Mouse (Mus musculus) heart, embryonic 16.5 days (tissue): ENCODE measurements around the gene Flt3l. TPM values are rescaled to one million over a fixed set of nuclear protein-coding genes. Genes with fewer than 3 reads are reported as not detected.
A peak's percentile ranks its signal among the peaks of the same experiment; 100 is the strongest.

Experiments
- ATAC-seq: fragments of 200-750 bp; cut with Nextera tagmentation; replicated peaks from 2 replicates; pipeline ENCODE4 v1.8.0; 2017; ENCODE audit warnings: moderate number of reproducible peaks; ENCODE audit not compliant: insufficient read depth, low FRiP score; ENCODE audit errors: extremely low read depth
- H3K27ac ChIP-seq: fragments of 300-500 bp; sonication (generic); 2 replicates; pipeline ENCODE4 v1.5.1; 2014; ENCODE audit warnings: mild to moderate bottlenecking, low read length, control low read depth, moderate library complexity
- H3K27me3 ChIP-seq: fragments of 300-500 bp; sonication (generic); 2 replicates; pipeline ENCODE4 v1.6.1; 2014; ENCODE audit warnings: low read length, mixed read lengths; ENCODE audit not compliant: control insufficient read depth, insufficient read depth
- H3K36me3 ChIP-seq: fragments of 300-500 bp; sonication (generic); 2 replicates; pipeline ENCODE4 v1.6.1; 2014; ENCODE audit not compliant: control insufficient read depth, insufficient read depth
- H3K4me1 ChIP-seq: fragments of 300-500 bp; sonication (generic); 2 replicates; pipeline ENCODE4 v1.6.1; 2014; ENCODE audit warnings: low read length, mixed read lengths; ENCODE audit not compliant: control insufficient read depth, insufficient read depth
- H3K4me2 ChIP-seq: fragments of 300-500 bp; sonication (generic); 2 replicates; pipeline ENCODE4 v1.6.1; 2014; ENCODE audit warnings: low read depth, mild to moderate bottlenecking, control low read depth, low read length
- H3K4me3 ChIP-seq: fragments of 300-500 bp; sonication (generic); 2 replicates; pipeline ENCODE4 v1.5.1; 2014; ENCODE audit warnings: mild to moderate bottlenecking, control low read depth, low read length
- H3K9ac ChIP-seq: fragments of 300-500 bp; sonication (generic); 2 replicates; pipeline ENCODE4 v1.6.1; 2014; ENCODE audit warnings: low read length, control low read depth
- H3K9me3 ChIP-seq: fragments of 300-500 bp; sonication (generic); replicated peaks from 2 replicates; pipeline ENCODE4 v1.6.1; 2016; ENCODE audit warnings: low read length; ENCODE audit not compliant: control insufficient read depth
- WGBS: fragments of 180-500 bp; shearing (Covaris S2); extraction: QIAGEN DNeasy Blood & Tissue Kit; methylation state at CpG from one replicate; pipeline ENCODE4 v1.1.7; 2014; 5-methylcytosine and 5-hydroxymethylcytosine counted together
- polyA plus RNA-seq: library from polyadenylated mRNA; unstranded; fragments of >200 nt; fragmentation: Nextera tagmentation; extraction: Ambion mirVana; gene quantifications from 2 replicates; pipeline ENCODE4 v1.2.1, GENCODE M21; 2015

The Flt3l gene
- polyA plus RNA-seq, 1 experiment from 2014 or later = 2.8 TPM

DNA sequence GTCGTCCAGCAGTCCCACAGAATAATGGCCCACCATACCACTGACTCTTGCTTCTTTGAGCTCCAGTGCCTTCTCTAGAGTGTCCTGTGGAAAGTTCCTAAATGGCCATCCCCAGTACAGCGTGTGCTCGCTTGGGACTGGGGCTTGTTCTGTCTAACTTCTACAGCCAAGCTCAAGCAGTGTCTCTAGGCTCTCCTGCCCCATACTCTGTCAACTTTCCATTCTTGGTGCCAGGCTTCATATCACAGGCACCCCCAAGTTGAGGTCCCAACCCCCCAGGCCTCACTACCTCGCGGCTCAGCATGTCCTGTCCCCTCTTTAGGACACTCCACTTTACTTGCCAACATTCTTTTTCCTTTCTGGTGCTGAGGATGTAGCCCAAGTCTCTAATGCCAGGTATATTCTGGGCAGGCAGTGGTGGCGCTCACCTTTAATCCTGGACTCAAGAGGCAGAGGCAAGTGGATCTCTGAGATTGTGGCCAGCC, 24.1 kb upstream of the Flt3l start:
- Histone ChIP-seq H3K4me1 (peaks cover 8% of the 10 kb centered on the region), H3K4me2 (no peak overlapping the region), H3K9me3 (no peaks in the 10 kb centered on the region), H3K27ac (no peak overlapping the region), H3K27me3 (peaks cover 27% of the 10 kb centered on the region), H3K36me3 (peaks cover 6% of the 10 kb centered on the region; the same call in 1 of the 2 replicates), H3K4me3 (no peak overlapping the region), H3K9ac (no peak overlapping the region)
- WGBS = 95% methylated on average over 6 of the region's 6 CpGs
- ATAC-seq = no peak

DNA sequence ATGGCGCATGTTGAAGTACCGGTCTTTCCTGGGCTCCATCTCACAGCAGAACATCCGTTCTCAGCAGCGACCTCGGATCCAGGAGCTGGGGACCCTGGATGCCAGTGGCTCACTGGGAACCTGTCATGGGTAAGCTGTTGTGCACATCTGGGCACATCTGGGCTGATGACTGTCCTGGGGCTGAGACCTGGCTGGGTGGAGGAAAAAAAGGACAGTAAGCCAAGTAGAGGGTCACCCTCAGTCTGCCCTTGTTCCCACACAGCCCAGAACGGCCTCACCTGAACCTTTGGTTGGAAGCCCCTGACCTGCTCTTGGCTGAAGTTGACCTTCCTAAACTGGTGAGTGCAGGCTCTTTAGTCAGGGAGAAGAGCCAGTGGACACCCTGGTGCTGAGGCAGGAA, 22.8 kb upstream of the Flt3l start:
- Histone ChIP-seq H3K4me2 (no peak overlapping the region), H3K9me3 (no peaks in the 10 kb centered on the region), H3K9ac (no peak overlapping the region), H3K4me3 (no peak overlapping the region), H3K27me3 (peaks cover 13% of the 10 kb centered on the region), H3K27ac (no peak overlapping the region), H3K36me3 (peaks cover 6% of the 10 kb centered on the region; the same call in 1 of the 2 replicates), H3K4me1 (peaks cover 4% of the 10 kb centered on the region; the same call in 1 of the 2 replicates)
- 91% methylated on average over 6 of the region's 6 CpGs for WGBS
- no peak for ATAC-seq

DNA sequence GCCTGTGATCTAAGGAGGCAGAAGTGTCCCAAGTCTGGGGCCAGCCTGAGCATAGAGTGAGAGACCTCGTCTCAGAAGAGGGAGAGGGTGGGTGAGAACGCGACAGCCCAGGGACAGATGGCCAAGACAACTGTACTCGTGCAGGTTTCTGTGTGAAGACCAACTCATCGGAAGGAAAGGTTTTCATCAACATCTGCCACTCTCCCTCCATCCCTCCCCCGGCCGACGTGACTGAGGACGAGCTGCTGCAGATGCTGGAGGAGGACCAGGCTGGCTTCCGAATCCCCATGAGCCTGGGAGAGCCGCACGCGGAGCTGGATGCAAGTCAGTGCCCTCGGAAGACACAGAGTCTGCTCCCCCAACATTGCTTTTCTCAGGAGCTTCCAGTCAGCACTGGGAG, 21.2 kb upstream of the Flt3l start:
- Histone ChIP-seq H3K4me2 (no peak overlapping the region), H3K36me3 (peaks cover 6% of the 10 kb centered on the region; the same call in 1 of the 2 replicates), H3K4me1 (peaks cover 4% of the 10 kb centered on the region), H3K9ac (no peak overlapping the region), H3K27ac (no peak overlapping the region), H3K9me3 (no peaks in the 10 kb centered on the region), H3K4me3 (no peak overlapping the region), H3K27me3 (no peaks in the 10 kb centered on the region)
- no peak for ATAC-seq
- 82% methylated on average over 14 of the region's 14 CpGs for WGBS

DNA sequence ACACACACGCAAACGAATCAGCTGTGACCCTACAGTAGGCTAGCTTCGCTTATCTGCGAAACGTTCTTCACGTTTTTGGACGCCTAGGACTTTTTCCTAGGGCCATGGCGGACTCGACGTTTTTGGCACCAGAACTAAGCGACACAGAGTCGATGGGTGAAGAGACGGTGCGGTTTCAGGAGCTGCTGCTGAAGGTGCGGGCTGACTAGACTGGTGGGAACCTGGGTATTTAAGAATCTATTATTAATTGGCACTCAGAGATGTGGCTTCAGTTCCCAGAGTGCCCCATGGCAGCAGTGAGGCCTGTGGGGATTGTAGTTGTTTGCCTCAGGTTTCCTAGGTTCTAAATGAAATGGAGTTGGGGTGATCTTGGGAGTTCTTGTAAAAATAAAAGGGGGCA, 20.0 kb upstream of the Flt3l start:
- Histone ChIP-seq H3K27me3 (no peaks in the 10 kb centered on the region), H3K36me3 (peaks cover 6% of the 10 kb centered on the region; the same call in 1 of the 2 replicates), H3K9ac (no peak overlapping the region)

DNA sequence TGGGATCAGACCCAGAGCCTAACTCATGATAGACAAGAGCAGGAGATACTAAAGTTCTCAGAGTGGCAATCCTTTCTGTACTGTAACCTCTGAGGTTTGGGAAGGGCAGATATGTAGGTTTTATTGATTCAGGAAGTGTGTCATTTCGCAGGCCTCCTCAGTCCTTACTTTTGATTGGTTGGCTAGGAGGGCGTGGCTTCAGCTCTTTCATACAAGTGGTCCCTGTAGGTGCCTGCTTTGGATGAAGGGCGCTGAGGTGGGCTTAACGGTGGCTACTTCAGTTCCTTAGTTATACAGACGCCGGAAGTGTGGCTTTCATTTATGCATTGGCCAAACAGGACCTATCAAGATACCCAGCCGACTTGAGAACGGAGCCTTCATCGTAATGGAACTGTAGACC, 19.4 kb upstream of the Flt3l start:
- no peak overlapping the region for H3K9ac ChIP-seq
- H3K27me3 ChIP-seq = no peaks in the 10 kb centered on the region
- H3K4me2 ChIP-seq = 0 out of 2 replicates have a peak overlapping the region, but pooled peaks have one; percentile 60
- H3K4me1 ChIP-seq = peaks cover 4% of the 10 kb centered on the region
- ATAC-seq = no peak
- WGBS = 86% methylated on average over 9 of the region's 9 CpGs
- H3K36me3 ChIP-seq = peaks cover 6% of the 10 kb centered on the region; the same call in 1 of the 2 replicates
- H3K9me3 ChIP-seq = no peaks in the 10 kb centered on the region
- no peak overlapping the region for H3K4me3 ChIP-seq
- no peak overlapping the region for H3K27ac ChIP-seq

More for the DNA sequence above, 20.0 kb upstream of the Flt3l start:
- H3K9me3 ChIP-seq = no peaks in the 10 kb centered on the region
- no peak overlapping the region for H3K27ac ChIP-seq
- no peak for ATAC-seq
- H3K4me1 ChIP-seq = peaks cover 4% of the 10 kb centered on the region
- no peak overlapping the region for H3K4me3 ChIP-seq
- no peak overlapping the region for H3K4me2 ChIP-seq
- 93% methylated on average over 15 of the region's 15 CpGs for WGBS

DNA sequence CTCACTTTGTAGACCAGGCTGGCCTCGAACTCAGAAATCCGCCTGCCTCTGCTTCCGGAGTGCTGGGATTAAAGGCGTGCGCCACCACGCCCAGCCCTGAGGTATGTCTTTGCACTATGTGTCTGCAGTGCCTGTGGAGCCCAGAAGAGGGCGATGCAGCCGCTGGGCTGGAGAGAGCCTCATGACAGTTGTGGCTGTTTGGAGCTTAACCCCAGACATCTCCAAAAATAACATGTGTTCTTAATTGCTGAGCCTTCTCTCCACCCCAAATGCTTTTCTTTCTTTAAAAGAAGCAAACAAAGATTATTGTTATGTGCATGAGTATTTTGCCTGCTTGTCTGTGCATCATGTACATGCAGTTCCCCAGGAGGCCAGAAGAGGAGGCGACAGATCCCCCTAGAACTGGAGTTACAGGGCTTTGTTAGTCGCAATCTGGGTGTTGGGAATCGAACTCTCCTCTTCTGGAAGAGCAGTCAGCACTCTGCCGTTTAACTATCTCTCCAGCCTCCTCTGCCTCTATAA, 18.8 kb upstream of the Flt3l start:
- ATAC-seq = no peak; the same call in 1 of the 2 replicates
- 77% methylated on average over 12 of the region's 12 CpGs for WGBS

DNA sequence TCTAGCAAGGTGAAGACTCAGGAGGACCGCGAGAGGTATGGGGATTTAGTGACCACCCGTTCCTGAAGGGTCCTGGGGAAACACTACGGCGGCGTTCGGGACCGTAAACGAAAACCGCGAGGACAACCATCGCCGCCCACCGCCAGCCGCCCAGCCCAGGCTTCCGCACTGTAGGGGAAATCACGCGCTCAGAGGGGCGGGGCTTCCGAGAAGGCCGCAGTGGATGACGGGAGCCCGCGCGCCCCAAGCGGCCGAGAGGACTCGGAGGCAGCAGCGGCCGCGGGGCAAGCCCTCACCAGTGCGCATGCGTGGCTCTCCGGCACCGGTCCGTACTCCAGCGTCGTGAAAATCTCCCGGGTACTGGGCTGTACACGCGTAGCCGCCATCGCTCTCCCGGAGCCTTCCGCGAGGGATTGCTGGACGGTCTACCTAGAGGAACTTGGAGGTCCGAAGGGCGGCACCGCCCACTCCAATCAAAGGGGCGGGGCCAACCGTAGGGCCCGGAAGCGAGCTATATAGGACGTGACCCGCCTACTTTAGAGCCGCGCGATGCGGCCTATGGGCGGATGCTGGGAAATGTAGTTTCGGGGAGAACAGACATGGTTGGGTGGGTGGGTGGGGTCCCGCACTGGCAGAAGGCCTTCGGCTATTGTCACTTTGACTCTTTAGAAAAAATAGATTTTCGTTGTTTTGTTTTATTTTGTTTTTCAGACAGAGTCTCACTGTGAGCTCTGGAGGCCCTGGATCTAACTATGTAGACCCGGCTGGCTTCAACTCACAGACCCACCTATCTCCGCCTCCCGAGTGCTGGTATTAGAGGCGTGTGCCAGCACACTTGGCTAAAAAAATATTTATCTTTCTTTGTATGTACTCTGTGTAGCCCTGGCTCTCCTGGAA, 18.1 kb upstream of the Flt3l start, which contains the start of the genes Pih1d1 and Aldh16a1:
TSS of gene Pih1d1 (plus strand) at position 208 of the 897 bp plus-strand sequence.
TSS of gene Aldh16a1 (minus strand) at position 489 of the 897 bp plus-strand sequence.
- Histone ChIP-seq H3K9ac (peak within 1 kb of the TSS; percentile 88), H3K4me2 (peak within 1 kb of the TSS; percentile 82), H3K4me1 (peaks cover 4% of the 10 kb centered on the region), H3K9me3 (no peaks in the 10 kb centered on the region), H3K27ac (peak within 1 kb of the TSS; percentile 97), H3K27me3 (no peaks in the 10 kb centered on the region), H3K36me3 (peaks cover 5% of the 10 kb centered on the region; the same call in 1 of the 2 replicates), H3K4me3 (peak within 1 kb of the TSS; percentile 78)
- 3% methylated on average over 69 of the region's 69 CpGs for WGBS
- peak; percentile 95 for ATAC-seq

More for the DNA sequence above, 18.8 kb upstream of the Flt3l start:
- Histone ChIP-seq H3K4me1 (peaks cover 4% of the 10 kb centered on the region), H3K9me3 (no peaks in the 10 kb centered on the region), H3K27me3 (no peaks in the 10 kb centered on the region), H3K9ac (peak overlapping the region; percentile 88), H3K27ac (no peak overlapping the region), H3K36me3 (peaks cover 6% of the 10 kb centered on the region; the same call in 1 of the 2 replicates), H3K4me2 (peak overlapping the region; percentile 60), H3K4me3 (peak overlapping the region; percentile 78)

DNA sequence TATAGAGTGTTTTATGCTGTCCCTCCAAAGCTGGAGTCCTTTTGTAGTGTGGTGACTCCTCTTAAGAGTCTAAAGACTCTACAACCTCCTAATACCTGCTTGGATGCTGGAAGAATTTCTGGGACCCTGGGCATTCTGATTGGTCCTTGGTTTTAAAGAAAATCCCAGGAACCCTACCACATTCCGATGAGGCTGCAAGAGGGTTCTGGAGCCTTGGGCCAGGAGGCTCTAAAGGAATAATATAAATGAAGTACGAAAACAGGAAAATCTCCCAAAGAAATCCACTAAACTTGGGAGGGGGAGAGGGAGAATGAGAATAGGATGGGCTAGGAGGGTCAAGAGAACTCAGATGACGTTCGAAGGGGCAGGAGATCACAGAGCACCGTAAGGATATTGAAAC, 17.4 kb upstream of the Flt3l start:
- peak overlapping the region; percentile 88 for H3K9ac ChIP-seq
- H3K9me3 ChIP-seq = no peaks in the 10 kb centered on the region
- no peak for ATAC-seq
- no peaks in the 10 kb centered on the region; the same call in 1 of the 2 replicates for H3K36me3 ChIP-seq
- H3K4me3 ChIP-seq = peak overlapping the region; percentile 78
- H3K27me3 ChIP-seq = no peaks in the 10 kb centered on the region
- peak overlapping the region; percentile 97 for H3K27ac ChIP-seq
- peak overlapping the region; percentile 82 for H3K4me2 ChIP-seq
- 5% methylated on average over 5 of the region's 5 CpGs for WGBS
- peaks cover 4% of the 10 kb centered on the region for H3K4me1 ChIP-seq
